Mouse (Mus musculus) G1E (cell line): ENCODE data around the gene Prl.

Experiments
- CTCF ChIP-seq: IDR thresholded peaks from 2 replicates; pipeline ENCODE4 v1.5.1; 2012; ENCODE audit warnings: low read depth, low read length, inconsistent platforms, mixed read lengths
- GATA1 ChIP-seq: IDR thresholded peaks from 2 replicates; pipeline ENCODE4 v1.6.1; 2012; ENCODE audit warnings: borderline replicate concordance, low read length, inconsistent platforms, mixed read lengths

DNA sequence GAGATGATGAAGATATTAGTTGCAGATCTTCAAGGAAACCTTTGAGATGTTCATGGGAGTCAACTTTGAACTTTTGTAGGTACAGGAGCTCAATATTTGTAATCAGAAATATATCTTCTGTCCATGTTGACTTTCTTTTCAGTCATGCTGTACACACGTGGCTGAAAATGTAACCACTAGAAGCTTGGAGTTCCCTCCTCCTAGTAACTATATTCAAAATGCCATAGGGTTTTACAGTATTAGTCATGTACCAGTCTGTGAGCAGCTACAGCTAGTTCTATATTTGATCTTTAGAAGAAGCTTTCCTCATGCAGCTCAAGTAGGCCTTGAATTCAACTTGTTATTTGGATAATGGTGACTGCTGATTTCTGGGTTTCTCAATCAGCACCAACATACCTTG lies 30.8 kb upstream of the Prl start:
- TF ChIP-seq CTCF (no peak), GATA1 (no peak)
